Mouse (Mus musculus) forebrain, embryonic 16.5 days (tissue): Measurements from ENCODE around the gene Efcab5. TPM values are rescaled to one million over a fixed set of nuclear protein-coding genes. Genes with fewer than 3 reads are reported as not detected.
"Not testable (repeated sequence)": the region's sequence is repeated elsewhere in the genome, so short reads cannot be mapped to it uniquely, and the experiment has no call there.

ENCODE experiments used
- ATAC-seq: fragments of 200-750 bp; cut with Nextera tagmentation; 2 replicates; pipeline ENCODE4 v1.8.0; 2017; ENCODE audit warnings: mild to moderate bottlenecking, moderate library complexity
- H3K27ac ChIP-seq: fragments of 300-500 bp; sonication (generic); 2 replicates; pipeline ENCODE4 v1.5.1; 2014; ENCODE audit warnings: low read length, control low read depth
- H3K27me3 ChIP-seq: fragments of 300-500 bp; sonication (generic); replicated peaks from 2 replicates; pipeline ENCODE4 v1.6.1; 2014; ENCODE audit warnings: low read length; ENCODE audit not compliant: control insufficient read depth, insufficient read depth
- H3K36me3 ChIP-seq: fragments of 300-500 bp; sonication (generic); 2 replicates; pipeline ENCODE4 v1.6.1; 2014; ENCODE audit not compliant: control insufficient read depth, insufficient read depth
- H3K4me1 ChIP-seq: fragments of 300-500 bp; sonication (generic); replicated peaks from 2 replicates; pipeline ENCODE4 v1.6.1; 2014; ENCODE audit warnings: low read length; ENCODE audit not compliant: control insufficient read depth, insufficient read depth
- H3K4me2 ChIP-seq: fragments of 300-500 bp; sonication (generic); 2 replicates; pipeline ENCODE4 v1.6.1; 2014; ENCODE audit warnings: mild to moderate bottlenecking, low read length, control low read depth
- H3K4me3 ChIP-seq: fragments of 300-500 bp; sonication (generic); replicated peaks from 2 replicates; pipeline ENCODE4 v1.5.1; 2014; ENCODE audit warnings: mild to moderate bottlenecking, low read length, control low read depth
- H3K9ac ChIP-seq: fragments of 300-500 bp; sonication (generic); replicated peaks from 2 replicates; pipeline ENCODE4 v1.6.1; 2014; ENCODE audit warnings: low read depth, low read length, control low read depth
- H3K9me3 ChIP-seq: fragments of 300-500 bp; sonication (generic); 2 replicates; pipeline ENCODE4 v1.6.1; 2016; ENCODE audit warnings: low read length; ENCODE audit not compliant: control insufficient read depth
- WGBS: fragments of 180-500 bp; shearing (Covaris S2); extraction: QIAGEN DNeasy Blood & Tissue Kit; methylation state at CpG from one replicate; pipeline ENCODE4 v1.1.7; 2014; 5-methylcytosine and 5-hydroxymethylcytosine counted together
- polyA plus RNA-seq: library from polyadenylated mRNA; unstranded; fragments of >200 nt; fragmentation: Nextera tagmentation; extraction: Ambion mirVana; gene quantifications from 2 replicates; pipeline ENCODE4 v1.2.1, GENCODE M21; 2015

Efcab5 gene
- polyA plus RNA-seq, 1 experiment from 2014 or later: 1.2 TPM

GRCm38 (mm10) chr11:77149783-77150630 is 38.8 kb downstream of the Efcab5 start:
- not testable (repeated sequence) for H3K27me3 ChIP-seq, H3K4me1 ChIP-seq, H3K9me3 ChIP-seq, H3K4me2 ChIP-seq, H3K4me3 ChIP-seq, ATAC-seq, H3K9ac ChIP-seq, H3K36me3 ChIP-seq, H3K27ac ChIP-seq
- 91% methylated on average over 20 of the region's 22 CpGs for WGBS

- H3K4me3 ChIP-seq: no peak overlapping the region
- no peaks in the 10 kb centered on the region for H3K9me3 ChIP-seq
- ATAC-seq: no peak
- 87% methylated on average over 2 of the region's 2 CpGs for WGBS
- H3K36me3 ChIP-seq: no peaks in the 10 kb centered on the region
- H3K27me3 ChIP-seq: no peaks in the 10 kb centered on the region
- H3K9ac ChIP-seq: no peak overlapping the region
- H3K4me1 ChIP-seq: no peaks in the 10 kb centered on the region
- H3K27ac ChIP-seq: no peak overlapping the region
- no peak overlapping the region for H3K4me2 ChIP-seq
These were observed 40.0 kb downstream of the Efcab5 start for GRCm38 (mm10) chr11:77148774-77149173.

- Histone ChIP-seq H3K4me2 (no peak overlapping the region), H3K27me3 (no peaks in the 10 kb centered on the region), H3K27ac (no peak overlapping the region), H3K9me3 (no peaks in the 10 kb centered on the region), H3K4me1 (no peaks in the 10 kb centered on the region), H3K4me3 (no peak overlapping the region), H3K36me3 (no peaks in the 10 kb centered on the region), H3K9ac (no peak overlapping the region)
- ATAC-seq: no peak
- 96% methylated on average over 3 of the region's 3 CpGs for WGBS
These were observed 41.0 kb downstream of the Efcab5 start for GRCm38 (mm10) chr11:77147753-77148152.

DNA sequence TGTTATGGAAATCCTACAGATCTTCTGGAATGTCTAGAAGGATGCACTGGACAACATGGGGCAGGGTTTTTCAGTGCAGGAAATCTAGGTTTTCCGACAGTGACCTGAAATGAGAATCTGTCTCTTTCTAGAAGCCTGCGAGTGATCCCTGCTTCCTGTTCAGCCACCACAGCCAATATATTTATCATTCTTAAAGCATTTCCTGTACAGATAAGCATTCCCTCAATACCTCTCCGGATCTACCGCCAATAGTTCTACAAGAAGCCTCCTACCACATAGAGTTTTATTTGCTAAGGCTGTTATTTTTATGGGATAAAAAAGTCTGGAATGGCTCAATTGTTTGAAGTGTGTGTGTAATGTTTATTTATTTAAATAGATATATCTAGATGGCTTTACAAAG is 43.3 kb downstream of the Efcab5 start:
- Histone ChIP-seq H3K4me3 (no peak overlapping the region), H3K27me3 (no peaks in the 10 kb centered on the region), H3K27ac (no peak overlapping the region), H3K4me2 (no peak overlapping the region), H3K4me1 (no peaks in the 10 kb centered on the region), H3K36me3 (no peaks in the 10 kb centered on the region), H3K9ac (no peak overlapping the region), H3K9me3 (no peaks in the 10 kb centered on the region)
- no peak for ATAC-seq
- 88% methylated on average over 4 of the region's 4 CpGs for WGBS

DNA sequence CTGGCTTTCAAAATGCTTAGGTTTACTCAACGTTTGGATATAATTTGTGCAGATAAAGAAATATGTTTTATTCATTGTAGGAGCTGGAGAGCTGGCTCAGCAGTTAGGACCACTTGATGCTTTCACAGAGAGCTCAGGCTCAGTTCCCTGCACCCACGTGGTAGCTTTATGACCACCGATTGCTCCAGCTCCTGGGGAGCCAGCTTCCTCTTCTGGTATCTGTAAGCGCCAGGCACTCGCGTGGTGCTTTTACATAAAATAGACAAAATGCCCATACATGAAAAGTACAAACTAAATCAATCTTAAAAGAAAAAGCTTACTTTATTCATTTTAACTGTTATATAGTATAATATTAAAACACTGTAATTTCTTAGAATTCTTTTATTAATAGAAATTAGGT is 46.8 kb downstream of the Efcab5 start:
- H3K9ac ChIP-seq: no peak overlapping the region
- H3K4me2 ChIP-seq: no peak overlapping the region
- ATAC-seq: no peak
- H3K27me3 ChIP-seq: no peaks in the 10 kb centered on the region
- H3K36me3 ChIP-seq: no peaks in the 10 kb centered on the region
- H3K4me3 ChIP-seq: no peak overlapping the region
- no peak overlapping the region for H3K27ac ChIP-seq
- H3K4me1 ChIP-seq: no peaks in the 10 kb centered on the region
- no peaks in the 10 kb centered on the region for H3K9me3 ChIP-seq
- WGBS: 80% methylated on average over 6 of the region's 6 CpGs

GRCm38 (mm10) chr11:77139976-77140375 is 48.8 kb downstream of the Efcab5 start:
- Histone ChIP-seq H3K27me3 (no peaks in the 10 kb centered on the region), H3K4me1 (no peaks in the 10 kb centered on the region), H3K27ac (no peak overlapping the region), H3K9me3 (no peaks in the 10 kb centered on the region), H3K9ac (no peak overlapping the region), H3K4me2 (no peak overlapping the region), H3K36me3 (no peaks in the 10 kb centered on the region), H3K4me3 (no peak overlapping the region)
- whole genome bisulfite sequencing: 91% methylated on average over 6 of the region's 6 CpGs
- no peak for ATAC-seq

GRCm38 (mm10) chr11:77133450-77133849 is 55.3 kb downstream of the Efcab5 start:
- no peaks in the 10 kb centered on the region for H3K4me1 ChIP-seq
- no peaks in the 10 kb centered on the region for H3K36me3 ChIP-seq
- no peak overlapping the region for H3K4me3 ChIP-seq
- no peak overlapping the region for H3K4me2 ChIP-seq
- H3K27me3 ChIP-seq: no peaks in the 10 kb centered on the region
- ATAC-seq: no peak
- H3K9ac ChIP-seq: no peak overlapping the region
- 97% methylated on average over 4 of the region's 4 CpGs for WGBS
- H3K27ac ChIP-seq: no peak overlapping the region
- no peaks in the 10 kb centered on the region for H3K9me3 ChIP-seq

DNA sequence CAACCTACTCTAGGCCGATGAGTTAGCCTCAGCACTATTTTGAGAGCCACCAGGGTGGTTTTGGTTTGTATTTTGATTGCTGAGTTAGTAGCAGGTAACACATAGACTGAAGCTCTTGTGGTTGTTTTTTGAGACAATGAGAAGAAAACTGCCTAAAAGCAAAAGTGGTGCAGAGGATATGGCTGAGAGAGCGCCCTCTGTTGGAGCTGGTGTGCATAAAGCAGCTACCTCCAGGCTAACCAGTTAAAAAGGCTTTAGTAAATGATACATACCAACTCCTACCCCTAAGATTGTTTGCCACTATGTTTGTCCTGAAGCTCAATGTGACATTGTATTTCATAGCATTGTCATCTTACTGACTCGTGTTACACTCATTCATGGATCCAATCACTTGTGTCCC is 56.2 kb downstream of the Efcab5 start:
- Histone ChIP-seq H3K27ac (no peak overlapping the region), H3K4me1 (no peaks in the 10 kb centered on the region), H3K9me3 (no peaks in the 10 kb centered on the region), H3K9ac (no peak overlapping the region), H3K36me3 (no peaks in the 10 kb centered on the region), H3K4me3 (no peak overlapping the region), H3K27me3 (no peaks in the 10 kb centered on the region), H3K4me2 (no peak overlapping the region)
- 65% methylated on average over 3 of the region's 3 CpGs for WGBS
- no peak for ATAC-seq

DNA sequence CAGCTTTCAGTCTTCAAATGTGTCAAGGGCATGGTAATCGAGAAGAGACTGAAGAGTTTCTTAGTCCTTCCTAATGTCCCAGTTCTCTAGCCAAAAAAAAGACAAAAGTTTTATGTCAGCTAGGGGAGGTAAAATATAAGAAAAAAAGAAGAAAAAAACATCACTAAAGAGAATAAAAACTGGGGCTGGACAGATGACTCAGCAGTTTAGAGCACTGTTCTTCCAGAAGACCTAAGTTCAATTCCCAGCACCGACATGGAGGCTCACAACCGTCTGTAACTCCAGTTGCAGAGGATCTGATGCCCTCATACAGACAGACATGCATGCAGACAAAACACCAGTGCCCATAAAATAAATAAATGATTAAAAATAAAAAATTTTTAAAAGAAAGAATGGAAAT is 60.2 kb downstream of the Efcab5 start:
- Histone ChIP-seq H3K27me3 (no peaks in the 10 kb centered on the region), H3K27ac (no peak overlapping the region), H3K4me2 (no peak overlapping the region), H3K4me1 (no peaks in the 10 kb centered on the region), H3K36me3 (no peaks in the 10 kb centered on the region), H3K4me3 (no peak overlapping the region), H3K9ac (no peak overlapping the region), H3K9me3 (no peaks in the 10 kb centered on the region)
- ATAC-seq: no peak
- WGBS: 91% methylated on average over 3 of the region's 3 CpGs

GRCm38 (mm10) chr11:77111141-77111540 is 77.6 kb downstream of the Efcab5 start:
- Histone ChIP-seq H3K9ac (no peak overlapping the region), H3K36me3 (no peaks in the 10 kb centered on the region), H3K4me1 (no peaks in the 10 kb centered on the region), H3K27ac (no peak overlapping the region), H3K27me3 (no peaks in the 10 kb centered on the region), H3K9me3 (no peaks in the 10 kb centered on the region), H3K4me3 (no peak overlapping the region), H3K4me2 (no peak overlapping the region)
- no peak for ATAC-seq
- WGBS: 56% methylated on average over 6 of the region's 6 CpGs
